Mouse (Mus musculus) CH12.LX (cell line): ENCODE measurements at regions not wholly inside any gene's neighbourhood (a gene's known extent, or its start where the extent isn't known, plus 50 kb on each side); places are given as distances from the start of the nearest gene placed in this dataset.

ENCODE experiments used
- DNase-seq: peaks from one replicate; pipeline ENCODE4 v3.0.0-alpha.2; 2013; ENCODE audit errors: extremely low read depth
- H3K27ac ChIP-seq: 2 replicates; pipeline ENCODE4 v1.5.1; 2012; ENCODE audit warnings: low read depth, mild to moderate bottlenecking, control low read depth, moderate library complexity; ENCODE audit not compliant: insufficient read depth
- H3K27me3 ChIP-seq: replicated peaks from 2 replicates; pipeline ENCODE3; 2012; ENCODE audit warnings: inconsistent platforms
- H3K36me3 ChIP-seq, 2 experiments: replicated peaks in 1 of 2; 2 replicates each; pipeline versions ENCODE3 to v1.6.1; 2012; ENCODE audit warnings: inconsistent platforms in 1 of 2, low read length in 1 of 2, mild to moderate bottlenecking in 1 of 2, mixed read lengths in 1 of 2, moderate library complexity in 1 of 2; ENCODE audit not compliant: control insufficient read depth in 1 of 2, insufficient read depth in 1 of 2
- H3K4me1 ChIP-seq, 2 experiments: 2 replicates each; pipeline ENCODE4 v1.6.1; 2012; ENCODE audit warnings: inconsistent platforms in 1 of 2, moderate library complexity in 1 of 2; ENCODE audit not compliant: insufficient read depth in 2 of 2, control insufficient read depth in 1 of 2
- H3K4me2 ChIP-seq: 2 replicates; pipeline ENCODE4 v1.6.1; 2012; ENCODE audit warnings: low read depth, mild to moderate bottlenecking, control low read depth; ENCODE audit not compliant: poor library complexity, insufficient read depth, severe bottlenecking
- H3K4me3 ChIP-seq, 3 experiments: fragments of 150-350 bp in 1 of 3; sonication (generic) in 1 of 3; replicated peaks in 1 of 3; 2 replicates each; pipeline versions ENCODE3 to v1.5.1; 2011 to 2012; ENCODE audit warnings: low read depth in 2 of 3, low read length in 2 of 3, mild to moderate bottlenecking in 2 of 3, moderate library complexity in 2 of 3, control low read depth in 1 of 3, improper control_type of control experiment in 1 of 3, inconsistent platforms in 1 of 3, mixed read lengths in 1 of 3; ENCODE audit not compliant: poor library complexity in 1 of 3
- H3K79me2 ChIP-seq: replicated peaks from 2 replicates; pipeline ENCODE4 v1.6.1; 2012; ENCODE audit warnings: mild to moderate bottlenecking, moderate library complexity; ENCODE audit not compliant: control insufficient read depth, poor library complexity, insufficient read depth, severe bottlenecking; ENCODE audit errors: extremely low read depth
- H3K9ac ChIP-seq: 2 replicates; pipeline ENCODE4 v1.6.1; 2012; ENCODE audit warnings: low read depth, mild to moderate bottlenecking, control low read depth, moderate library complexity; ENCODE audit not compliant: insufficient read depth
- H3K9me3 ChIP-seq: replicated peaks from 2 replicates; pipeline ENCODE3; 2012; ENCODE audit warnings: low read length, inconsistent platforms, mixed read lengths
- BHLHE40 ChIP-seq: IDR thresholded peaks from 2 replicates; pipeline ENCODE4 v1.6.1; 2011; ENCODE audit warnings: mild to moderate bottlenecking, low read depth, low read length, improper control_type of control experiment
- CHD1 ChIP-seq: IDR thresholded peaks from 2 replicates; pipeline ENCODE4 v1.6.1; 2012; ENCODE audit warnings: low read depth, low read length, improper control_type of control experiment, inconsistent platforms
- CHD2 ChIP-seq: IDR thresholded peaks from 2 replicates; pipeline ENCODE4 v1.6.1; 2011; ENCODE audit warnings: low read length, improper control_type of control experiment
- CTCF ChIP-seq, 2 experiments: IDR thresholded peaks in 1 of 2; conservative IDR thresholded peaks in 1 of 2; 2 replicates each; pipeline ENCODE4 v1.5.1; 2011 to 2012; ENCODE audit warnings: low read depth in 2 of 2, low read length in 2 of 2, improper control_type of control experiment in 1 of 2, inconsistent platforms in 1 of 2, mild to moderate bottlenecking in 1 of 2, moderate library complexity in 1 of 2
- E2F4 ChIP-seq: IDR thresholded peaks from 2 replicates; pipeline ENCODE4 v1.6.1; 2011; ENCODE audit warnings: low read depth, low read length, improper control_type of control experiment; ENCODE audit not compliant: insufficient replicate concordance
- ELF1 ChIP-seq: IDR thresholded peaks from 2 replicates; pipeline ENCODE4 v1.6.1; 2014; ENCODE audit warnings: low read depth, mild to moderate bottlenecking, inconsistent platforms, low read length, improper control_type of control experiment
- EP300 ChIP-seq: IDR thresholded peaks from 2 replicates; pipeline ENCODE4 v1.6.1; 2011; ENCODE audit warnings: low read length, improper control_type of control experiment
- ETS1 ChIP-seq: conservative IDR thresholded peaks from 2 replicates; pipeline ENCODE4 v1.6.1; 2012; ENCODE audit warnings: low read depth, mild to moderate bottlenecking, inconsistent platforms, low read length, improper control_type of control experiment, moderate library complexity
- GABPA ChIP-seq: IDR thresholded peaks from 2 replicates; pipeline ENCODE4 v1.6.1; 2012; ENCODE audit warnings: low read depth, low read length, improper control_type of control experiment, inconsistent platforms; ENCODE audit not compliant: insufficient replicate concordance
- HCFC1 ChIP-seq: IDR thresholded peaks from 2 replicates; pipeline ENCODE4 v1.6.1; 2012; ENCODE audit warnings: low read depth, mild to moderate bottlenecking, inconsistent platforms, low read length, improper control_type of control experiment
- IRF4 ChIP-seq: IDR thresholded peaks from 2 replicates; pipeline ENCODE4 v1.6.1; 2014; ENCODE audit warnings: low read depth, mild to moderate bottlenecking, inconsistent platforms, low read length, improper control_type of control experiment
- JUN ChIP-seq: IDR thresholded peaks from 2 replicates; pipeline ENCODE4 v1.6.1; 2011; ENCODE audit warnings: low read depth, mild to moderate bottlenecking, low read length, improper control_type of control experiment, moderate library complexity; ENCODE audit not compliant: insufficient read depth
- JUND ChIP-seq: conservative IDR thresholded peaks from 2 replicates; pipeline ENCODE4 v1.6.1; 2011; ENCODE audit warnings: low read depth, low read length, improper control_type of control experiment
- KAT2A ChIP-seq: IDR thresholded peaks from 2 replicates; pipeline ENCODE4 v1.6.1; 2012; ENCODE audit warnings: low read length, improper control_type of control experiment, inconsistent platforms; ENCODE audit not compliant: insufficient replicate concordance
- MAFK ChIP-seq: IDR thresholded peaks from 2 replicates; pipeline ENCODE4 v1.6.1; 2011; ENCODE audit warnings: low read length, improper control_type of control experiment; ENCODE audit not compliant: insufficient replicate concordance
- MAX ChIP-seq: IDR thresholded peaks from 2 replicates; pipeline ENCODE4 v1.6.1; 2011; ENCODE audit warnings: low read length, improper control_type of control experiment
- MAZ ChIP-seq: IDR thresholded peaks from 2 replicates; pipeline ENCODE4 v1.6.1; 2012; ENCODE audit warnings: low read depth, mild to moderate bottlenecking, inconsistent platforms, low read length, improper control_type of control experiment, moderate library complexity
- MEF2A ChIP-seq: IDR thresholded peaks from 2 replicates; pipeline ENCODE4 v1.6.1; 2014; ENCODE audit warnings: low read depth, mild to moderate bottlenecking, inconsistent platforms, low read length, improper control_type of control experiment, borderline replicate concordance
- MXI1 ChIP-seq: IDR thresholded peaks from 2 replicates; pipeline ENCODE4 v1.6.1; 2011; ENCODE audit warnings: mild to moderate bottlenecking, low read depth, low read length, improper control_type of control experiment
- MYC ChIP-seq: IDR thresholded peaks from 2 replicates; pipeline ENCODE4 v1.6.1; 2011; ENCODE audit warnings: low read depth, mild to moderate bottlenecking, improper control_type of control experiment, low read length
- NELFE ChIP-seq: IDR thresholded peaks from 2 replicates; pipeline ENCODE4 v1.6.1; 2011; ENCODE audit warnings: low read depth, low read length, improper control_type of control experiment
- NRF1 ChIP-seq: IDR thresholded peaks from 2 replicates; pipeline ENCODE4 v1.6.1; 2014; ENCODE audit warnings: low read depth, mild to moderate bottlenecking, inconsistent platforms, low read length, improper control_type of control experiment, moderate library complexity
- PAX5 ChIP-seq: IDR thresholded peaks from 2 replicates; pipeline ENCODE4 v1.6.1; 2012; ENCODE audit warnings: low read length, inconsistent platforms, mixed read lengths
- POLR2A ChIP-seq: IDR thresholded peaks from 2 replicates; pipeline ENCODE4 v1.6.1; 2011; ENCODE audit warnings: low read depth, mild to moderate bottlenecking, improper control_type of control experiment, low read length
- POLR2AphosphoS2 ChIP-seq: IDR thresholded peaks from 2 replicates; pipeline ENCODE4 v1.6.1; 2011; ENCODE audit warnings: low read depth, low read length, improper control_type of control experiment
- RAD21 ChIP-seq: IDR thresholded peaks from 2 replicates; pipeline ENCODE4 v1.6.1; 2011; ENCODE audit warnings: low read depth, mild to moderate bottlenecking, low read length, improper control_type of control experiment, moderate library complexity
- RCOR1 ChIP-seq: conservative IDR thresholded peaks from 2 replicates; pipeline ENCODE4 v1.6.1; 2012; ENCODE audit warnings: low read depth, mild to moderate bottlenecking, inconsistent platforms, low read length, improper control_type of control experiment
- SIN3A ChIP-seq: IDR thresholded peaks from 2 replicates; pipeline ENCODE4 v1.6.1; 2012; ENCODE audit warnings: low read length, improper control_type of control experiment, inconsistent platforms
- SMC3 ChIP-seq: IDR thresholded peaks from 2 replicates; pipeline ENCODE4 v1.6.1; 2011; ENCODE audit warnings: low read depth, low read length, improper control_type of control experiment
- TBP ChIP-seq: conservative IDR thresholded peaks from 2 replicates; pipeline ENCODE4 v1.6.1; 2011; ENCODE audit warnings: low read depth, low read length, improper control_type of control experiment
- TCF12 ChIP-seq: IDR thresholded peaks from 2 replicates; pipeline ENCODE4 v1.6.1; 2014; ENCODE audit warnings: low read depth, mild to moderate bottlenecking, inconsistent platforms, low read length, improper control_type of control experiment
- UBTF ChIP-seq: IDR thresholded peaks from 2 replicates; pipeline ENCODE4 v1.6.1; 2012; ENCODE audit warnings: low read depth, mild to moderate bottlenecking, inconsistent platforms, low read length, improper control_type of control experiment, moderate library complexity
- USF1 ChIP-seq: IDR thresholded peaks from 2 replicates; pipeline ENCODE4 v1.6.1; 2014; ENCODE audit warnings: low read depth, mild to moderate bottlenecking, inconsistent platforms, low read length, improper control_type of control experiment
- USF2 ChIP-seq: conservative IDR thresholded peaks from 2 replicates; pipeline ENCODE4 v1.6.1; 2011; ENCODE audit warnings: low read depth, low read length, improper control_type of control experiment
- ZC3H11A ChIP-seq: IDR thresholded peaks from 2 replicates; pipeline ENCODE4 v1.6.1; 2012; ENCODE audit warnings: low read depth, mild to moderate bottlenecking, inconsistent platforms, low read length, improper control_type of control experiment
- ZKSCAN1 ChIP-seq: IDR thresholded peaks from 2 replicates; pipeline ENCODE4 v1.6.1; 2012; ENCODE audit warnings: low read depth, inconsistent platforms, low read length, improper control_type of control experiment, borderline replicate concordance
- ZMIZ1 ChIP-seq: IDR thresholded peaks from 2 replicates; pipeline ENCODE4 v1.6.1; 2012; ENCODE audit warnings: low read depth, mild to moderate bottlenecking, inconsistent platforms, low read length, improper control_type of control experiment
- ZNF384 ChIP-seq: IDR thresholded peaks from 2 replicates; pipeline ENCODE4 v1.6.1; 2012; ENCODE audit warnings: low read depth, low read length, improper control_type of control experiment, inconsistent platforms
- dilution Hi-C: fragments of 300-500 bp; cut with MboI; formaldehyde crosslinking; loops from 2 replicates; pipeline ENCODE4 v1.14.3; 2020; ENCODE audit warnings: low sequenced_read_pairs; ENCODE audit not compliant: extremely low pct_unique_long_range_greater_than_20kb, extremely low pct_ligation_motif_present
- in situ Hi-C: fragments of 300-500 bp; cut with MboI; formaldehyde crosslinking; loops from 3 replicates; pipeline ENCODE4 v1.14.3; 2019; ENCODE audit warnings: low sequenced_read_pairs, low pct_ligation_motif_present, low pct_unique_long_range_greater_than_20kb, mixed read lengths

DNA sequence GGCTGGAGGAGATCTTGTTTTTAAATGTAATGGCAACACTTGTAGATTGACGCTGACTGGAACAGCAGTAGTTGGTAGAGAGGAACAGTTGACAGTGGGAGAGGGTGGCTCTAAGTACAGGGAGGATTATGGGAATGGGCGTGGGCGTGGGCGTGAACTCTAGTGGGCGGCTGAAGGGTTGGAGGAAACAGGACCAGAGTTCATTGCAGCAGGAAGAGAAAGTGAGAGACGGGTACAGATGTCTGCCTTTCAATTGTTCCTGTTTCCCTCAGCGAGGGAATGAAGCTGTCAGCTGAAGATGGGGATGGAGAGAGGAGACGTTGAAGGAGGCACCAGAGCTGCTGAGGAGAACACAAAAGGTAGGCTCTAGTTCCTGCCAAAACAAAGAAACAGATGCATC lies 135.2 kb downstream of the Hhipl2 start:
- H3K4me3 ChIP-seq, result peak overlapping the region; percentile 54 to 72 (median 59)

GRCm38 (mm10) chr1:183562853-183563252 lies 144.8 kb downstream of the Hhipl2 start:
- H3K9me3 ChIP-seq, result peaks cover 9% of the 10 kb centered on the region
- no peak for DNase-seq
- no peak overlapping the region for H3K9ac ChIP-seq
- in situ Hi-C loops (no loop called here), dilution Hi-C loops (no loop called here)
- H3K79me2 ChIP-seq, result no peaks in the 10 kb centered on the region
- peaks cover 0 to 8% of the 10 kb centered on the region in 2 experiments; a peak in 1 of 4 replicates for H3K4me1 ChIP-seq
- no peak overlapping the region for H3K27ac ChIP-seq
- H3K4me3 ChIP-seq, result no peak overlapping the region
- no peak overlapping the region for H3K4me2 ChIP-seq
- no peaks in the 10 kb centered on the region for H3K27me3 ChIP-seq
- H3K36me3 ChIP-seq, result peaks cover 5 to 45% of the 10 kb centered on the region in 2 experiments
- TF ChIP-seq PAX5, result no peak
- TF ChIP-seq ZNF384, result no peak
- no peak for TF ChIP-seq TCF12
- no peak for TF ChIP-seq MAX
- TF ChIP-seq IRF4, result no peak
- TF ChIP-seq MAFK, result no peak
- TF ChIP-seq GABPA, result no peak
- no peak for TF ChIP-seq MEF2A
- no peak for TF ChIP-seq MYC
- no peak for TF ChIP-seq CHD1
- no peak for TF ChIP-seq RAD21
- TF ChIP-seq ZKSCAN1, result no peak
- no peak for TF ChIP-seq UBTF
- no peak for TF ChIP-seq RCOR1

More for the DNA sequence above, 135.2 kb downstream of the Hhipl2 start:
- Histone ChIP-seq H3K36me3 (peaks cover 0 to 22% of the 10 kb centered on the region in 2 experiments), H3K79me2 (no peaks in the 10 kb centered on the region), H3K4me2 (peak overlapping the region; percentile 60), H3K27ac (no peak overlapping the region), H3K27me3 (no peaks in the 10 kb centered on the region)
- DNase-seq, result peak; percentile 70
- in situ Hi-C loops, result no loop called here
- TF ChIP-seq MAZ (no peak), E2F4 (no peak), ELF1 (peak; percentile 67), NELFE (peak; percentile 58; the same call in 1 of the 2 replicates), GABPA (no peak), KAT2A (no peak), EP300 (no peak), CTCF (conservative IDR thresholded peaks at IDR 0.05 in 1 of 2, IDR thresholded peaks at IDR 0.05 in 1 of 2; ENCODE audit: low read depth in 2 of 2, low read length in 2 of 2) (no peak), CHD1 (no peak), ZC3H11A (no peak), BHLHE40 (0 out of 2 replicates have a peak, but pooled peaks have one; percentile 32), ETS1 (no peak), HCFC1 (peak; percentile 63), MAX (no peak), POLR2AphosphoS2 (no peak), JUN (no peak), TCF12 (peak; percentile 40; the same call in 1 of the 2 replicates), PAX5 (no peak), SMC3 (no peak), CHD2 (no peak), MEF2A (no peak), NRF1 (no peak), SIN3A (peak; percentile 62; the same call in 1 of the 2 replicates), TBP (peak; percentile 68), ZKSCAN1 (no peak), RCOR1 (no peak), JUND (no peak), ZMIZ1 (peak; percentile 37; the same call in 1 of the 2 replicates), MAFK (no peak), USF2 (no peak), UBTF (no peak), POLR2A (peak; percentile 66), RAD21 (no peak), USF1 (no peak), ZNF384 (no peak), MYC (no peak), MXI1 (no peak), IRF4 (peak; percentile 25; the same call in 1 of the 2 replicates)
- TF ChIP-seq, all 38 proteins: peak for 10
- Histone ChIP-seq H3K4me1 (peaks cover 9 to 56% of the 10 kb centered on the region in 2 experiments), H3K9ac (peak overlapping the region; percentile 48; the same call in 1 of the 2 replicates), H3K9me3 (peaks cover 2% of the 10 kb centered on the region)
- dilution Hi-C loops, result no loop called here
